Mouse (Mus musculus): ENCODE data around the gene Tpd52l1. TPM values are rescaled to one million over a fixed set of nuclear protein-coding genes. Genes with fewer than 3 reads are reported as not detected.

Tpd52l1 gene
- polyA plus RNA-seq, 1 experiment from 2014 or later = 19.0 TPM

DNA sequence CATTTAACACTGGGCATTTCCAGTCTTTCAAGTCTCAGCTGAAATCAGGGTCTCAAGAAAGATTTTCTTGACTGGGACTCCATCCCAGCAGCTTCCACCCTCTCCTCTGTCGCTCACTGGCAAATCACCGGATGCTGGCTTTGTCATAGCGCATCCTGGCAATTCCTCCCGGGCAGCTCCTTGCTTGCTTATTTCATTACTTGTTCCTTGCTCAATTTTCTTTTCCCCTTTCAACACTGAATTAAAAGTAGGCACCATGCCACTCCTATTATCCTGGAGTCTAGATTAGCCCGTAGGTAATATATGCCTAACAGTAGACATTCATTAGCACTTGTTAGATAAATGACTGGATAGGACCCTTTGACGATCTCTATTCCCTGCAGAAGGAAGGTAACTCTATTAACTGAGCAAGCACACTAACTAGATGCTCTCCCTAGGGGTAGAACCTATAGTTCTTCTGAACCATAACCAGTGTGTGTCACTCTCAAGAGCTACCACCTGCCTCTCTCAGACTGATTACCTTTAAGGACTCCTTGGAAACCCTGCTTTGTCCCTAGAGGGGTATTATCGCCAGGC lies 90.8 kb downstream of the Tpd52l1 start:
- Histone ChIP-seq H3K4me3 (ENCODE audit: low read depth, low read length) (no peak overlapping the region), H3K4me2 (ENCODE audit: low read length) (no peak overlapping the region), H3K4me1 (replicated peaks; ENCODE audit: control insufficient read depth, insufficient read depth, low read length) (no peaks in the 10 kb centered on the region), H3K9me3 (ENCODE audit: control insufficient read depth, low read length) (no peaks in the 10 kb centered on the region), H3K36me3 (ENCODE audit: control insufficient read depth, insufficient read depth, low read length) (no peaks in the 10 kb centered on the region), H3K27me3 (replicated peaks; ENCODE audit: control insufficient read depth, insufficient read depth, low read length) (no peaks in the 10 kb centered on the region), H3K9ac (ENCODE audit: low read length) (no peak overlapping the region), H3K27ac (ENCODE audit: low read depth) (no peak overlapping the region)
- 84% methylated on average over 7 of the region's 7 CpGs for WGBS
- DNase-seq (ENCODE audit: low spot score) (no peak), ATAC-seq (replicated peaks; ENCODE audit: low FRiP score, low TSS enrichment, low read depth) (no peak)

DNA sequence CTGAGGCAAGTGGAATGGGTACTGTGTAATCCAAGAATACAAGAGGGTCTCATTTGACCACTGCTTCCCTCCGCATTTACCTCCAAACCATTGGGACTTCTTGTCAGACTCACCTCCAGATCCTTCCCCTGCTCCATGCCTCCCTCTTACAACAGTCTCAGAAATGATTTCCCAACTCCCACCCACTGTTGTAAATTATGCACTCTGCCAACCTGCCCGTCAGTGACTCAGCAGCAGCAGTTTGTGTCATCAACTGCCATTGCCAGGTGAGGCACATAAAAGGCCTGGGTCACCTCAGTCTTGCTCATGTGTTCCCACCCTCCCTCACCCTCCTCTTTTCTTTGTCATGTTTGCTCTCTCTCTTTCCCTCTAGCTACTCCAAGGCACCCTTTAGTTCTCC lies 91.6 kb downstream of the Tpd52l1 start:
- ATAC-seq (replicated peaks; ENCODE audit: low FRiP score, low TSS enrichment, low read depth) = no peak
- WGBS = 72% methylated on average over 2 of the region's 2 CpGs
- no peak overlapping the region for H3K4me2 ChIP-seq (ENCODE audit: low read length)
- no peaks in the 10 kb centered on the region for H3K9me3 ChIP-seq (ENCODE audit: control insufficient read depth, low read length)
- H3K4me3 ChIP-seq (ENCODE audit: low read depth, low read length) = no peak overlapping the region
- H3K27me3 ChIP-seq (replicated peaks; ENCODE audit: control insufficient read depth, insufficient read depth, low read length) = no peaks in the 10 kb centered on the region
- H3K27ac ChIP-seq (ENCODE audit: low read depth) = no peak overlapping the region
- H3K36me3 ChIP-seq (ENCODE audit: control insufficient read depth, insufficient read depth, low read length) = no peaks in the 10 kb centered on the region
- H3K9ac ChIP-seq (ENCODE audit: low read length) = no peak overlapping the region
- no peak for DNase-seq (ENCODE audit: low spot score)
- no peaks in the 10 kb centered on the region for H3K4me1 ChIP-seq (replicated peaks; ENCODE audit: control insufficient read depth, insufficient read depth, low read length)

DNA sequence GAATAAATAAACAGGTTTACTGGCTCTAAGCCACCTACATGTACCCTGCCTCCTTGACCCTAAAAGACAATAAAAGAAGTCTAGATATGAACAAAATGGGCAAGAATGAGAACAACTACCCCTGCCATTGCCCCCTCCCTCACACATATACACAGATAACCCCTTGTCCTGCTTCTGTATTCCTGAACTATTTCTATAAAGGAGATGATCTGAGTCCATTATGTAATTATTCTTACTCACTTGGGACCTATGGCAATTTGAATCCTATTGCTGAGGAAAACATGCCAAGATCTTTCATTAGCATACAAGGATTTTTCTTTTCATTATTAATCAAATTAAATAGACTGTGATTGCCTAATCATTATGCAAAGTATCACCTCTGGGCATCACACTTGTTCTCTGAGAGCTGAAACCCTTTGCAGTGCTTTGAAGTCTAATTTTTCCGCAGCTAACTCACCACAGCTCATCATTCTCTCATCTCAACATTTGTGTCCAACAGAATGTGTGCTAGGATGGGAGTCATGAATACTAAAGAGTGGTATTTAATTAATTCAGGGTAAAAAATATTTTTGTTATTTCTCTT lies 92.8 kb downstream of the Tpd52l1 start:
- ATAC-seq (replicated peaks; ENCODE audit: low FRiP score, low TSS enrichment, low read depth) (no peak), DNase-seq (ENCODE audit: low spot score) (no peak)
- H3K4me2 ChIP-seq (ENCODE audit: low read length) = no peak overlapping the region
- H3K4me1 ChIP-seq (replicated peaks; ENCODE audit: control insufficient read depth, insufficient read depth, low read length) = no peaks in the 10 kb centered on the region
- no peaks in the 10 kb centered on the region for H3K9me3 ChIP-seq (ENCODE audit: control insufficient read depth, low read length)
- H3K36me3 ChIP-seq (ENCODE audit: control insufficient read depth, insufficient read depth, low read length) = no peaks in the 10 kb centered on the region
- no peaks in the 10 kb centered on the region for H3K27me3 ChIP-seq (replicated peaks; ENCODE audit: control insufficient read depth, insufficient read depth, low read length)
- H3K9ac ChIP-seq (ENCODE audit: low read length) = no peak overlapping the region
- no peak overlapping the region for H3K4me3 ChIP-seq (ENCODE audit: low read depth, low read length)
- no peak overlapping the region for H3K27ac ChIP-seq (ENCODE audit: low read depth)
- WGBS = 92% methylated on average over 1 of the region's 1 CpGs

DNA sequence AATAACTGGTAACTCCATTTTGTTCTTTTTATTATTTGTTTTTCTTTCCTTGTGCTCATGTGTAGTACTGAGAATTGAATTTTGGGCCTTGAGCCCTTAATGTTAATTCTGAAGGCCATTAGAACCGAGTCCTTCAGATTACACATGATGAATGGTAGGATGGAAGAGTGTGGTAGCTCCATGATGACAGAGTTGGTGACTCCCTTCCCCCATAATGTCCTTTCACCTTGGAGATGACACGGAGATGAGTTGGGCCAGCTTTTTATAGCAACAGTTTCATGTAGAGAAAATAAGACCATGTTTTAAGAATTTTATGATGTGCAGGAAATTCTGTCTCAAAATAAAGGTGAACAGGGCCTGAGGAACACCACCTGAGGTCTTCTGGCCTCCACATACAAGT lies 94.7 kb downstream of the Tpd52l1 start:
- H3K27me3 ChIP-seq (replicated peaks; ENCODE audit: control insufficient read depth, insufficient read depth, low read length) = no peaks in the 10 kb centered on the region
- H3K9me3 ChIP-seq (ENCODE audit: control insufficient read depth, low read length) = no peaks in the 10 kb centered on the region
- H3K9ac ChIP-seq (ENCODE audit: low read length) = no peak overlapping the region
- H3K27ac ChIP-seq (ENCODE audit: low read depth) = no peak overlapping the region
- 84% methylated on average over 2 of the region's 2 CpGs for WGBS
- DNase-seq (ENCODE audit: low spot score) (no peak), ATAC-seq (replicated peaks; ENCODE audit: low FRiP score, low TSS enrichment, low read depth) (no peak)
- no peak overlapping the region for H3K4me2 ChIP-seq (ENCODE audit: low read length)
- H3K4me3 ChIP-seq (ENCODE audit: low read depth, low read length) = no peak overlapping the region
- no peaks in the 10 kb centered on the region for H3K36me3 ChIP-seq (ENCODE audit: control insufficient read depth, insufficient read depth, low read length)
- no peaks in the 10 kb centered on the region for H3K4me1 ChIP-seq (replicated peaks; ENCODE audit: control insufficient read depth, insufficient read depth, low read length)

DNA sequence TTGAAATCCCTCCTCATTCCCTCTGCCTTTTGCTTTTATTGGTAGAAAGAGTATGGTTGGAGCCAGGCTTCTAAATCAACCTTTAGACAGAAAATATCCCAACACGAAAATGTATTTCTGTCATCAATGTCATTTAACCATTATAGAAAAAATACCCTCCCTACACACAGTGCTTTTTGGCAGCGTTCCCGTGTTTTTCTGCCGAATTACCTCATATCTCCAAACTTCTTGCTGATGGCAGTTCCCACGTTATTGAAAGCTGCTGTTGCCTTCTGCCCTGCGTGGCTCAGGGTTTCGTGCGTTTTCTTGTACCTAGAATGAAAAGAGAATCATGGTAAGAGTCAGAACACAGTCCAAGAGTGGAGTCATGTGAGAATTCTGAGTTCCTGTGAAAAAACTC lies 99.4 kb downstream of the Tpd52l1 start:
- no peak overlapping the region for H3K4me2 ChIP-seq (ENCODE audit: low read length)
- ATAC-seq (replicated peaks; ENCODE audit: low FRiP score, low TSS enrichment, low read depth) = no peak
- 72% methylated on average over 8 of the region's 8 CpGs for WGBS
- no peaks in the 10 kb centered on the region for H3K4me1 ChIP-seq (replicated peaks; ENCODE audit: control insufficient read depth, insufficient read depth, low read length)
- no peaks in the 10 kb centered on the region for H3K27me3 ChIP-seq (replicated peaks; ENCODE audit: control insufficient read depth, insufficient read depth, low read length)
- H3K9me3 ChIP-seq (ENCODE audit: control insufficient read depth, low read length) = no peaks in the 10 kb centered on the region
- DNase-seq (ENCODE audit: low spot score) = no peak
- no peaks in the 10 kb centered on the region for H3K36me3 ChIP-seq (ENCODE audit: control insufficient read depth, insufficient read depth, low read length)
- H3K4me3 ChIP-seq (ENCODE audit: low read depth, low read length) = no peak overlapping the region
- no peak overlapping the region for H3K27ac ChIP-seq (ENCODE audit: low read depth)
- H3K9ac ChIP-seq (ENCODE audit: low read length) = no peak overlapping the region

DNA sequence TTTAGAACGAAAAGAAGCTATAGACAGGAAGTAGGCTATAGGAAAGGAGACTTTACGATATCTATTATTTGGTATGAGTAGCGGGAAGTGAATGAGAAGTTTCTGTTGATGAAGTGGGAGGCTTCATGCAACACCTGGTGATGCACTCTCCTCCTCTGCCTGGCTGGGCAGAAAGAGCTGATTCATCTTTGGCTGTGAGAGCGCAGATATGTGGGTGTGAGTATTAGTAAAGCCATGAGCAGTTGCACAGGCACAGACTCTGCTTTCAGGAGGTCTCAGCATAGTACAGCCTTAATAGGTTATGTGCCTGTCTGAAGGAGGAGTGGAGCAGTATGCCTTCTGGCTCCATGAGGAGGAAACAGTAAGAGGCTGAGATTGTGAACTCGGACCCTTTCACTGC lies 109.3 kb downstream of the Tpd52l1 start:
- H3K4me3 ChIP-seq (ENCODE audit: low read depth, low read length) = no peak overlapping the region
- H3K4me1 ChIP-seq (replicated peaks; ENCODE audit: control insufficient read depth, insufficient read depth, low read length) = no peaks in the 10 kb centered on the region
- no peak overlapping the region for H3K9ac ChIP-seq (ENCODE audit: low read length)
- H3K4me2 ChIP-seq (ENCODE audit: low read length) = no peak overlapping the region
- WGBS = 81% methylated on average over 5 of the region's 5 CpGs
- DNase-seq (ENCODE audit: low spot score) (no peak), ATAC-seq (replicated peaks; ENCODE audit: low FRiP score, low TSS enrichment, low read depth) (no peak)
- H3K36me3 ChIP-seq (ENCODE audit: control insufficient read depth, insufficient read depth, low read length) = no peaks in the 10 kb centered on the region
- no peaks in the 10 kb centered on the region for H3K27me3 ChIP-seq (replicated peaks; ENCODE audit: control insufficient read depth, insufficient read depth, low read length)
- no peaks in the 10 kb centered on the region for H3K9me3 ChIP-seq (ENCODE audit: control insufficient read depth, low read length)
- H3K27ac ChIP-seq (ENCODE audit: low read depth) = no peak overlapping the region

DNA sequence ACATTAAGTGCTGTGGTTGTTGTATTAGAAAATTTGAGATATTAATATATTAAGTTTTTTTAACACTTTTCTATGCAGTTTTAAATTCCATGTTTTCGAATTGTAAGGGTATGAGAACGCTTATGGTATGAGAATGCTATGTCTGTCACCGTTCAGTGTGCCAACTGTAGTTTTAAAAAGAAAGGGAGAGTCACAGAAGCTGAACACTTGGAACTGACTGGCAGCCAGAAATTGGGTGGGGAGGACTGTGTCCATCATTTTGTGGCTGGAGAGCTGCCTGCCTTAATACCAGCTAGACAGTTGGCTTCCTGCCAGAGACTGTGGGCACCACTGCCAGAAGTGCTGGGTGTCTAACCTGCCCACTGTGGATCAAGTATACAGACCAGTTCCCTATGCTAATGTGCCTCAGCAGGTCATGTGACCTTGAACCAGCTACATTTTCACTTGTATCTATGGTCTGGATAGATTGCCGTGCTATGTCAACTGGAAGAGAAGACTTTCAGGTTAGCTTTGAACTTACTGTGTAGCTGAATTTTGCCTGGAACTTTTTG lies 114.5 kb downstream of the Tpd52l1 start:
- Histone ChIP-seq H3K27me3 (replicated peaks; ENCODE audit: control insufficient read depth, insufficient read depth, low read length) (no peaks in the 10 kb centered on the region), H3K9ac (ENCODE audit: low read length) (no peak overlapping the region), H3K4me2 (ENCODE audit: low read length) (no peak overlapping the region), H3K4me1 (replicated peaks; ENCODE audit: control insufficient read depth, insufficient read depth, low read length) (0 out of 2 replicates have a peak, but pooled peaks cover 2% of the 10 kb centered on the region), H3K9me3 (ENCODE audit: control insufficient read depth, low read length) (no peaks in the 10 kb centered on the region), H3K36me3 (ENCODE audit: control insufficient read depth, insufficient read depth, low read length) (peaks cover 17% of the 10 kb centered on the region), H3K4me3 (ENCODE audit: low read depth, low read length) (no peak overlapping the region), H3K27ac (ENCODE audit: low read depth) (no peak overlapping the region)
- no peak for ATAC-seq (replicated peaks; ENCODE audit: low FRiP score, low TSS enrichment, low read depth)
- WGBS = 89% methylated on average over 4 of the region's 4 CpGs
- DNase-seq (ENCODE audit: low spot score) = no peak

DNA sequence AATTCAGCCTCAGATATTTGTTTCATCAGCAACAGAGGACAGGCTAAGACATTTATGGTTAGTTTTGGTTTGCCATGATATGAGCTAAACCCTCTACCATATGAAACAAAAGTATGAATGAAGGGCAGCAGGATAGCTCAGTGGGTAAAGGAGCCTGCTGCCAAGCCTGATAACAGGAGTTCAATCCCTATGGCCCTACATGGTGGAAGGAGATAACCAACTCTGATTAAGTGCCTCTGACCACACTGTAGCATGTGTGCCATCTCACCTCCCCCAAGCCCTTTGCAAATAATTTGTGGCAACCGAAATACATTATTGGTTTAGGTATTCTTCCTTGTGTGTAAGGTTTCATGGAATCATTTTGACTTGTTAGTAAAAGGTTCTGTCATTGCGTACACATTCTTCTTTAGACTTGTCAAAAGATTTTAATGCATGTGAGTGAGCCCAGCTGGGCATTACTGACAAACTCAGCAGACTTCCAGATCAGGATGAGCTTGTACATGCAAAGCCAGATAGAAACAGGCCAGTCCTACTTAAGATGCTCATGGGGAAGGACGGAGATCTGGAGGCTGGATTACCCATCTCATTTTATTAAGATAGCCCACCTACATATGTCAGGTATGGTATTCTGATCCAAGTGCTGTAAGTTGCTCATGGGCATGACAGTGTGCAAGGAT lies 115.3 kb downstream of the Tpd52l1 start:
- WGBS = 78% methylated on average over 3 of the region's 3 CpGs
- H3K27ac ChIP-seq (ENCODE audit: low read depth) = no peak overlapping the region
- 0 out of 2 replicates have a peak, but pooled peaks cover 2% of the 10 kb centered on the region for H3K4me1 ChIP-seq (replicated peaks; ENCODE audit: control insufficient read depth, insufficient read depth, low read length)
- no peak overlapping the region for H3K9ac ChIP-seq (ENCODE audit: low read length)
- ATAC-seq (replicated peaks; ENCODE audit: low FRiP score, low TSS enrichment, low read depth) (no peak), DNase-seq (ENCODE audit: low spot score) (no peak)
- no peak overlapping the region for H3K4me2 ChIP-seq (ENCODE audit: low read length)
- no peaks in the 10 kb centered on the region for H3K27me3 ChIP-seq (replicated peaks; ENCODE audit: control insufficient read depth, insufficient read depth, low read length)
- no peaks in the 10 kb centered on the region for H3K9me3 ChIP-seq (ENCODE audit: control insufficient read depth, low read length)
- H3K36me3 ChIP-seq (ENCODE audit: control insufficient read depth, insufficient read depth, low read length) = peaks cover 20% of the 10 kb centered on the region
- no peak overlapping the region for H3K4me3 ChIP-seq (ENCODE audit: low read depth, low read length)

Data from intestine, embryonic 14.5 days (tissue).